Mouse (Mus musculus): ENCODE measurements at regions not wholly inside any gene's neighbourhood (a gene's known extent, or its start where the extent isn't known, plus 50 kb on each side); places are given as distances from the start of the nearest gene placed in this dataset.

DNA sequence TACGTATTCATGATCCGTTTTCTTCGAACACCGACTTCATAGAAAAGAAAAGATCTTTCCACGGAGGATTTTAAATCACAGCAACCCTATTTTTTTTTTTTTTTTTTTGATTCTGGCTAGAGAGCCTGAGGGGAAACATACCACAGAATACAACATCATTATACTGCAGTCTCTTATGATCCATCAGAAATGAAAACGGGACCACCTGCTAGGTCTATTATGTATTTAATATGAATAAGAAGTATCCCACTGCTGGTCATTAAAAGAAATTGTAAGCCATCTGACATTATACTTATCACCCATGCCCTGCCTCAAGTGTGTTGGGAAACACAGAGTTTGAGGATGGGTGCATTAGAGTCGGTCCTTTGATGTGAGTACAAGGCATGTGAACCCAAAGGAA lies 130.7 kb upstream of the D16Ertd472e start:
- TF ChIP-seq POLR2A (IDR thresholded peaks at IDR 0.05; ENCODE audit: borderline replicate concordance, insufficient read depth, low read length) (no peak), CTCF (IDR thresholded peaks at IDR 0.05; ENCODE audit: borderline replicate concordance, insufficient read depth, low read depth, low read length) (no peak)

All from cerebellum, adult 2 months (tissue).